Mouse (Mus musculus): ENCODE data around the gene Tecpr1.

Tecpr1 gene

GRCm38 (mm10) chr5:144223503-144223862 is at the start of gene Tecpr1:
TSS of gene Tecpr1 (minus strand) at chr5:144223615.
- no peaks in the 10 kb centered on the region for H3K36me3 ChIP-seq (ENCODE audit: control insufficient read depth, insufficient read depth, low read length, poor library complexity, severe bottlenecking)
- peak; percentile 96 for DNase-seq (ENCODE audit: low read depth, low spot score)
- H3K27me3 ChIP-seq (ENCODE audit: control insufficient read depth, insufficient read depth, low read length, poor library complexity, severe bottlenecking): 0 out of 2 replicates have a peak, but pooled peaks cover 2% of the 10 kb centered on the region

- Histone ChIP-seq H3K27me3 (ENCODE audit: control insufficient read depth, insufficient read depth, low read length, poor library complexity, severe bottlenecking) (no peaks in the 10 kb centered on the region), H3K36me3 (ENCODE audit: control insufficient read depth, insufficient read depth, low read length, poor library complexity, severe bottlenecking) (peaks cover 3% of the 10 kb centered on the region)
- no peak for DNase-seq (ENCODE audit: low read depth, low spot score)
Measured at GRCm38 (mm10) chr5:144271772-144272171, 48.4 kb upstream of the Tecpr1 start.

DNA sequence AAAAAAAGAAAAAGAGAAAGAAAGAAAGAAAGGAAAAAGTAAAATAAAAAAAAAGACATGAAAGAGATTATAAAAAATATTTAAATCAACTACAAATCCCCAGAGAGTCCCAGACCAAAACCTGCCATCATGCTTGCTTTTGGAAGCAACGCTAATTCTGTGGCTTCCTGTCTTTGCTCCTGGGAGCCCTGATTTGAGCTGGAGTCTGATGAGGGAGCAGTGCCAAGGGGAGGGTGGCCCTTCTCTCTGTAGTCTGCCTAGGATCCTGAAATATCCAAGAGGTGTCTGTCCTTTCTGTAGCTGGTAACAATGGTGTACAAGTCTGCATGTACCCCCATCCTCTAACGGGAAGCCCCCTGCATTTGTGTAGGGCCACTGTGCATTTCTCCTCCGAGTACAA is 47.7 kb upstream of the Tecpr1 start:
- Histone ChIP-seq H3K36me3 (ENCODE audit: control insufficient read depth, insufficient read depth, low read length, poor library complexity, severe bottlenecking) (peaks cover 3% of the 10 kb centered on the region), H3K27me3 (ENCODE audit: control insufficient read depth, insufficient read depth, low read length, poor library complexity, severe bottlenecking) (no peaks in the 10 kb centered on the region)
- no peak for DNase-seq (ENCODE audit: low read depth, low spot score)

- peaks cover 3% of the 10 kb centered on the region for H3K36me3 ChIP-seq (ENCODE audit: control insufficient read depth, insufficient read depth, low read length, poor library complexity, severe bottlenecking)
Measured at GRCm38 (mm10) chr5:144270420-144270819, 47.0 kb upstream of the Tecpr1 start.

GRCm38 (mm10) chr5:144269926-144270325 is 46.5 kb upstream of the Tecpr1 start:
- Histone ChIP-seq H3K36me3 (ENCODE audit: control insufficient read depth, insufficient read depth, low read length, poor library complexity, severe bottlenecking) (peaks cover 3% of the 10 kb centered on the region), H3K27me3 (ENCODE audit: control insufficient read depth, insufficient read depth, low read length, poor library complexity, severe bottlenecking) (no peaks in the 10 kb centered on the region)

More at GRCm38 (mm10) chr5:144270420-144270819, 47.0 kb upstream of the Tecpr1 start:
- no peak for DNase-seq (ENCODE audit: low read depth, low spot score)
- no peaks in the 10 kb centered on the region for H3K27me3 ChIP-seq (ENCODE audit: control insufficient read depth, insufficient read depth, low read length, poor library complexity, severe bottlenecking)

GRCm38 (mm10) chr5:144267535-144268241 is 44.3 kb upstream of the Tecpr1 start:
- Histone ChIP-seq H3K27me3 (ENCODE audit: control insufficient read depth, insufficient read depth, low read length, poor library complexity, severe bottlenecking) (no peaks in the 10 kb centered on the region), H3K36me3 (ENCODE audit: control insufficient read depth, insufficient read depth, low read length, poor library complexity, severe bottlenecking) (peaks cover 3% of the 10 kb centered on the region)
- no peak for DNase-seq (ENCODE audit: low read depth, low spot score)

More at GRCm38 (mm10) chr5:144269926-144270325, 46.5 kb upstream of the Tecpr1 start:
- no peak for DNase-seq (ENCODE audit: low read depth, low spot score)

DNA sequence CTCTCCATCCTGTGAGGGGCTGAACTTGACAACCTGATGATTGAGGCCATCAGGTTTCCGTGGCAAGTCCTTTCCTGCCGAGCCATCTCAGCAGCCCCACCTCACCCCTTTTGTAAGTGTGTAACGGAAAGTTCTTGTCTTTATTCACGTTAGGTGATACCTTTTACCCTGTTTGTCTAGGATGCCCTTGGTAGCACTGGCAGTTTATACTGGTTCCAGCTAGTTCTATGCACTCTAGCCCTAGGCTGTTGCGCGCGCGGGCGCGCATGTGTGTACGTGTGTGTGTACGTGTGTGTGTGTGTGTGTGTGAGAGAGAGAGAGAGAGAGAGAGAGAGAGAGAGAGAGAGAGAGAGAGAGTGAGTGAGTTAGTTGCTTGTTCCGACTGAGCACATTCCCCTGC is 40.1 kb upstream of the Tecpr1 start:
- no peak for DNase-seq (ENCODE audit: low read depth, low spot score)
- Histone ChIP-seq H3K27me3 (ENCODE audit: control insufficient read depth, insufficient read depth, low read length, poor library complexity, severe bottlenecking) (no peaks in the 10 kb centered on the region), H3K36me3 (ENCODE audit: control insufficient read depth, insufficient read depth, low read length, poor library complexity, severe bottlenecking) (peaks cover under 1% of the 10 kb centered on the region; the same call in 1 of the 2 replicates)

GRCm38 (mm10) chr5:144263082-144263481 is 39.7 kb upstream of the Tecpr1 start:
- no peak for DNase-seq (ENCODE audit: low read depth, low spot score)
- Histone ChIP-seq H3K36me3 (ENCODE audit: control insufficient read depth, insufficient read depth, low read length, poor library complexity, severe bottlenecking) (no peaks in the 10 kb centered on the region; the same call in 1 of the 2 replicates), H3K27me3 (ENCODE audit: control insufficient read depth, insufficient read depth, low read length, poor library complexity, severe bottlenecking) (no peaks in the 10 kb centered on the region)

DNA sequence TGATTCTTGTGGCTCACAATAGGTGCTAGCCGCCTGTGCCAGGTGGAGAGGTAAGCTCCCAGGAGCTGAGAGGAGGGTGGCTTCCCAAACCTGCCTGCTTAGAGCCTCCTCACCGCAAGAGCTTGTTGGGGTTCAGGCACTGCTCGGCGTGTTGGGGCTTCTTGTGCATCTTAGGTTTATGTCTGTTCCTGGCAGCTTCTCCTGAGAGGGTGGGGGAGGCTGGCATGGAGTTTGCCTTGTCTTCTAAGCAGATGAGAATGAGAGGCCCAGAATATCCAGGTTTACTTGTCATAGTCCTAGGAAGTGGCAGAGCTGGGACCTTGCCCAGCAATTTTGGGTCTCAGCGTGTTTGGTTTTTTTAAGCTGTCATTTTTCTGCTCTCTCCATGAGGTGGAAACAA is 38.4 kb upstream of the Tecpr1 start:
- Histone ChIP-seq H3K27me3 (ENCODE audit: control insufficient read depth, insufficient read depth, low read length, poor library complexity, severe bottlenecking) (no peaks in the 10 kb centered on the region), H3K36me3 (ENCODE audit: control insufficient read depth, insufficient read depth, low read length, poor library complexity, severe bottlenecking) (no peaks in the 10 kb centered on the region; the same call in 1 of the 2 replicates)
- DNase-seq (ENCODE audit: low read depth, low spot score): no peak

DNA sequence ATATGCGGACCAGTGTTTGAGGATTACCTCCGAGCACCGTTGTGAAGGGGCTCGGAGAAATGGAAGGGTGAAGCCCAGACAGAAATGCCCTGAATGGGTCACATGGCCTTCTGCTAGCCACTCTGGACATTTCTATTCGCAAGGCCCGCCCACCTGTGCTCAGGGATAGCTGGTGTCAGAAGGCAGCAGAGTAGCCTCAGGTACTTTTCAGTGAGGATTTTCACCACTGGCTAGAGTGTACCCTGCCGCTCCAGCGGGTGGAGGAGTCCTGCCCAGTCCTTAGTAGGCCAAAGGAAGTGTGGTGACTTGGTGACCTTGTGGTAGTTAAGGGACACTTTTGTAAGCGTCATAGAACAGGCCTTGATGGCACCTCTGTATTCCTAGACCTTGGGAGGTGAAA is 37.9 kb upstream of the Tecpr1 start:
- H3K27me3 ChIP-seq (ENCODE audit: control insufficient read depth, insufficient read depth, low read length, poor library complexity, severe bottlenecking): no peaks in the 10 kb centered on the region
- H3K36me3 ChIP-seq (ENCODE audit: control insufficient read depth, insufficient read depth, low read length, poor library complexity, severe bottlenecking): no peaks in the 10 kb centered on the region; the same call in 1 of the 2 replicates
- DNase-seq (ENCODE audit: low read depth, low spot score): no peak

DNA sequence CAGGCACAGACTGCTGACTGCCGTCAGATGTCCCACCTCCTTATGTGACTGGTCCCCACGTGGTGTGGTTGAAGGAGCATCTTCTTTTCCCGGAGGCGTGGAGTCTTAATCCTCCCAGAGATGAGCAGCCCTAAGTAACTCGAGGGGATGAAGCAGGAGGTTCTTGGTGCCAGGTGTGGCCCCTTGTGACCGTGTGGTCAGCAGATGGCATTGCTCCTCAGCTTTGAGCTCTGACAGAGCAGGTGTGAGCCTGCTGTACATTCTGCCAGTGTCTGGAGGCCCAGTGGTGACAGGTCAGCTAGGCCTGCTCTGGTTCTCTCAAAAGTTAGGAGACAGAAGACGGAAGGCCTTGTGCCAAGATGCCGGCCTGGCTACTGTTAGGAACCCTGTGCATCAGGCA is 37.0 kb upstream of the Tecpr1 start:
- DNase-seq (ENCODE audit: low read depth, low spot score): no peak
- H3K27me3 ChIP-seq (ENCODE audit: control insufficient read depth, insufficient read depth, low read length, poor library complexity, severe bottlenecking): no peaks in the 10 kb centered on the region
- H3K36me3 ChIP-seq (ENCODE audit: control insufficient read depth, insufficient read depth, low read length, poor library complexity, severe bottlenecking): no peaks in the 10 kb centered on the region; the same call in 1 of the 2 replicates

GRCm38 (mm10) chr5:144259228-144259627 is 35.8 kb upstream of the Tecpr1 start:
- Histone ChIP-seq H3K36me3 (ENCODE audit: control insufficient read depth, insufficient read depth, low read length, poor library complexity, severe bottlenecking) (no peaks in the 10 kb centered on the region; the same call in 1 of the 2 replicates), H3K27me3 (ENCODE audit: control insufficient read depth, insufficient read depth, low read length, poor library complexity, severe bottlenecking) (no peaks in the 10 kb centered on the region)
- DNase-seq (ENCODE audit: low read depth, low spot score): no peak

DNA sequence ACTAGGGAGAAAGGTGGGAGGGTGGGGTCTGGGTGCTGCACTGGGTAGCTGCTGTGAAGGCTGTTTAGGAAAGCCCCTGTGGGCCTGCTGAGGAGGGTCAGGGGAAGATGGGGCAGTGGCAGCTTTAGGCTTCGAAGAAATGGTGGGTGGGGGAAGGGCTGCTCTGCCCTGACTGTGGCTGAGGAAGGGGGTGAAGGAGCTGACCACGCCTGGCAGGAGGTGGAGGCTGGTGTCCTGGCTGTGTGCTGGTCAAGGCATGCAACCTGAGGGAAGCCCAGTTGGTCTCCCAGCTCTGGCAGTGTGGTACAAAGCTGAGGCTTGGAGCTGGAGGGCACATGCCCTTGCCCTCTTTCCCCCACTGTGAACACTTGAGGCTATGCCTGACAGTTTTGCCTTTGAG is 35.3 kb upstream of the Tecpr1 start:
- no peak for DNase-seq (ENCODE audit: low read depth, low spot score)
- Histone ChIP-seq H3K36me3 (ENCODE audit: control insufficient read depth, insufficient read depth, low read length, poor library complexity, severe bottlenecking) (no peaks in the 10 kb centered on the region; the same call in 1 of the 2 replicates), H3K27me3 (ENCODE audit: control insufficient read depth, insufficient read depth, low read length, poor library complexity, severe bottlenecking) (no peaks in the 10 kb centered on the region)

DNA sequence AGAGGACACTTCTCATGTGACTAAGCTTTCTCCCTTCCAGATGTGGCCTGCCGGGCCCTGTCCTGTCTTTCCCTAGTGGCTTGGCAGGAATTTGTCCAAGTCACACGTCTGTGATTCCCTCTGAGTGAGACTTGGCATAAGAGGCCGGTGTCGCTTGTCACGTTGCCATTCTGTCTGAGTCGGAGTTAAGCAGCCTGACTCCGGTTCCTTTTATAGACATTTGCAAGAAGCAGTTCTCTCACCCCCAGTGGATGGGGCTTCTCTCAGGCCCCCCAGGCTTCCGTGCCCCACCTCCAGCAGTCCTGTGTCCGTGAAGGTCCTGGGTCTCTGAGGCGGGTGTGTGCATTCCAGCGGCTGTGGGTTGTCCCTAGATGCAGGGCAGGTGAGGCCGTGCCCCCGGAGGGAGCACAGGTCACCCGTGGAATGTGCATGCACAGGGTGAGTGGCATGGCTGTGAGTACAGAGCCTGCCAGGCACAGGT is 34.8 kb upstream of the Tecpr1 start:
- Histone ChIP-seq H3K27me3 (ENCODE audit: control insufficient read depth, insufficient read depth, low read length, poor library complexity, severe bottlenecking) (no peaks in the 10 kb centered on the region), H3K36me3 (ENCODE audit: control insufficient read depth, insufficient read depth, low read length, poor library complexity, severe bottlenecking) (no peaks in the 10 kb centered on the region; the same call in 1 of the 2 replicates)
- DNase-seq (ENCODE audit: low read depth, low spot score): no peak

DNA sequence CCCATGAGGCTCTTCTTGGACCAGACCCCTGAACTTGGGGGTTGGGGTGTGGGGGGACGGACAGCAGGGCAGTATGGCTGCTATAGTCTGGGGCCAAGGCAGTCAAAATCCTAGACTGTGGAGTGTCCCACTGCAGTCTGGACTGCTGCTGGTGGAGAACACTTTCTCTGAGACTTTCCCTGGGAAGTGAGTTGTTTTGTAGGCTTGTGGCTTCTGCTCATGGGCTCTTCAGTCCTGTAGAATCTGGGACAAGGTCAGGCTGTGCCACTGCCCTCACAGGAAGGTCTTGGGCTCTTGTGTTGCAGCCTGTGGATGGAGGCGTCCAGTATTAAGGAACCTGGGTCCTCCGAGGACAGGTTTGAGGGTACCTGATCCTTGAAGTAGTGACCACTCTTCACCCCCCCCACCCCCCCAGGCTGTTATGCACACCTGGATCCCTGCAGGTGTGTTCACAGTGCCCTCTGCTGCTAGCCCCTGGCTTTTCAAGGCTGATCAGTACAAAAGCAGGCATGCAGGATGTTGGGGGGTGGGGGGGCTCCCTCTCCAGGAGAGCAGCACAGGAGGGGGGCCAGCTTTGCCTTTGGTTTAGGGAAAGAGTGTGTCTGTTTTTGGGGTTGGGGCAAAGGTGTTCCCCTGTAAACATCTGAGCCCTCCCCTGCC is 34.2 kb upstream of the Tecpr1 start:
- H3K36me3 ChIP-seq (ENCODE audit: control insufficient read depth, insufficient read depth, low read length, poor library complexity, severe bottlenecking): no peaks in the 10 kb centered on the region; the same call in 1 of the 2 replicates
- DNase-seq (ENCODE audit: low read depth, low spot score): no peak
- no peaks in the 10 kb centered on the region for H3K27me3 ChIP-seq (ENCODE audit: control insufficient read depth, insufficient read depth, low read length, poor library complexity, severe bottlenecking)

All from splenic B cell, adult 2 months (primary cell).